Mouse (Mus musculus): Measurements from ENCODE around the gene 4930595D18Rik.

Gene 4930595D18Rik

GRCm38 (mm10) chr12:111137079-111137478 lies 47.2 kb downstream of the 4930595D18Rik start:
- no peak for DNase-seq (ENCODE audit: low spot score in 2 of 2)

- DNase-seq (ENCODE audit: low spot score in 2 of 2) = no peak
These were observed 48.3 kb downstream of the 4930595D18Rik start for GRCm38 (mm10) chr12:111135953-111136352.

- peak in 1 of 2 experiments; percentile 6 for DNase-seq (ENCODE audit: low spot score in 2 of 2)
These were observed 49.2 kb downstream of the 4930595D18Rik start for GRCm38 (mm10) chr12:111134791-111135733.

- no peak for DNase-seq (ENCODE audit: low spot score in 2 of 2)
These were observed 50.1 kb downstream of the 4930595D18Rik start for GRCm38 (mm10) chr12:111134169-111134568.

- DNase-seq (ENCODE audit: low spot score in 2 of 2) = no peak
These were observed 58.6 kb downstream of the 4930595D18Rik start for GRCm38 (mm10) chr12:111125666-111126065.

- DNase-seq (ENCODE audit: low spot score in 2 of 2) = no peak
These were observed 59.6 kb downstream of the 4930595D18Rik start for GRCm38 (mm10) chr12:111124601-111125260.

GRCm38 (mm10) chr12:111122332-111122852 lies 61.9 kb downstream of the 4930595D18Rik start:
- DNase-seq (ENCODE audit: low spot score in 2 of 2) = no peak

GRCm38 (mm10) chr12:111120976-111121645 lies 63.2 kb downstream of the 4930595D18Rik start:
- no peak for DNase-seq (ENCODE audit: low spot score in 2 of 2)

- DNase-seq (ENCODE audit: low spot score in 2 of 2) = no peak
These were observed 64.7 kb downstream of the 4930595D18Rik start for GRCm38 (mm10) chr12:111119506-111120085.

GRCm38 (mm10) chr12:111114593-111114992 lies 69.7 kb downstream of the 4930595D18Rik start:
- DNase-seq (ENCODE audit: low spot score in 2 of 2) = no peak

GRCm38 (mm10) chr12:111111176-111111575 lies 73.1 kb downstream of the 4930595D18Rik start:
- DNase-seq (ENCODE audit: low spot score in 2 of 2) = no peak
